Mouse (Mus musculus) erythroid progenitor cell, adult 5-6 weeks (primary cell): ENCODE data around the gene Sema4b. TPM values are rescaled to one million over a fixed set of nuclear protein-coding genes. Genes with fewer than 3 reads are reported as not detected.

ENCODE experiments used
- ATAC-seq: replicated peaks from 2 replicates; pipeline ENCODE4 v1.8.0; 2016; ENCODE audit warnings: moderate number of reproducible peaks, mild to moderate bottlenecking, moderate TSS enrichment, inconsistent platforms; ENCODE audit not compliant: poor library complexity, low FRiP score, severe bottlenecking
- total RNA-seq, 2 experiments: library from RNA; stranded (forward) in 1 of 2; stranded (reverse) in 1 of 2; fragments of 150-400 nt in 1 of 2; fragments of 186-747, 209-891 nt in 1 of 2; gene quantifications; 2 replicates each; pipeline versions ENCODE4 v1.2.3 to v1.2.4; 2015 to 2017; ENCODE audit warnings: low replicate concordance in 2 of 2

Sema4b gene
- total RNA-seq, 2 experiments from 2014 or later, result 105 to 106 TPM

DNA sequence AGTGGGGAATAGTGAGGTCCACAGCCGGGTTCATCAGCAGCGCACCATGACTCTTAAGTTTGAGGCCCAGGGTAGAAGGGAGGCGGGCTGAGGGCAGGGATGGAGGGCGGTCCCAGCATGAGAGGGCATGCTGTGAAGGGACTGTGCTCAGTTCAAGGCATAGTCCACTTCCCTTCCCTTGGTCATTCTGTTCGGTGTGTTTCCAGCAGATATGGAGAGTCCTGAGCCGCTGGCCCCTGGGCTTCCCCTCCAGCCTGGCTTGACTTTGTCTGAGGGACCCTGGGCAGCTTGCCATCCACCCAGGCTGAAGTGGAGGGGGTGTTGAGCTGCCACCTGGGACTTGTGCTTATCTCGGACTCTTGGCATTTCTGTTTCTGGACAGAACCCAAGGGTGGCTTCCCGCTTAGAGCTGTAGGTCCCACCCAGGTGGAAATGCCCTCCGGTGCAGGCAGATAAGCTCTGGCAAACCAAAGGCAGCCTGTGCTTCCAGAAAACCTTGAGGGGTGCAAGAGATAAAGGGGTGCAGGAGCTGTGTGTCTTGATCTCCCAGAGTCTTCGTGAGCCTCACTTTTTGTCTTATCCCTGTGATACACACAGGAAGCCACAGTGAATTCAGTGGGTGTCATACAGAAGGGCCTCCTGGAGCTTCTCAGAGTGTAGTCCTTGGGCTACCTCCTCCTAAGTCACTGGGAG is 22.2 kb downstream of the Sema4b start:
- peak; percentile 79 for ATAC-seq

DNA sequence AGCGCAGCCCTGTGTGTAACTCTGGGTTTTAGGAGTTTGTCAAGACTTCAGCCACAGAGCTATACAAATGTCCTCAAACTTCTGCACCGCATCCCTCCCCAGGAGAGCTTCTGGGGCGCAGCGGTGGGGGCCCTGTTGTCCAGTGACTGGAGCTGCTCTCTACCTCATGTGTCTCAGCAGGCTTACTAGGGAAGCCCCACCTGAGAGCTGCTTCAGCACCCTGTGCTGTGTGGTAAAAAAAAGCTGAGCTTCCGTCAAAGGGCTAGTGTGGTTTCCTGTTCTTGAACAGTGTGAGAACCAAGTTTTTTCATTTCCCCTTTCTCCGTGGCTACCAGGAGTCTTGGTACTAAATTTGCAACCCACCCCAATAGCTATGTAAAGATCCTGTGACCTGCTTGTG is 23.0 kb downstream of the Sema4b start:
- ATAC-seq, result no peak

DNA sequence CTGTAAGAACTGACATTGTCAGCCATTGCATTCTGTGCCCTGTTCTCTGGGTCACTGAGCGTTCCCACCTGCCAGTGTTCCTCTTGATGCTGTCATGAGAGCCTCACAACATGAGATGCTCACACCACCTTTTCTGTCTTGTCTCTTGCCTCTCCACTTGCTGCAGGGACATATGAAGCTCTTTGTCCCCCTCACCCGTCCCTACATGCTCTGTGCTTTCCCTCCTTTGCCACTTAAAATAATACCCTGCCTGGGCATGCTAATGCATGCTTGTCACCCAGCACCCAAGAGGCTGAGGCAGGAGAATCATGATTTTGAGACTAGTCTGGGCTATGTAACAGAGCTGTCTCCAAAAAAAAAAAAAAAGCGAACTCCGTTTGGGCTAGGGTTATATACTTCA is 24.3 kb downstream of the Sema4b start:
- ATAC-seq, result no peak

DNA sequence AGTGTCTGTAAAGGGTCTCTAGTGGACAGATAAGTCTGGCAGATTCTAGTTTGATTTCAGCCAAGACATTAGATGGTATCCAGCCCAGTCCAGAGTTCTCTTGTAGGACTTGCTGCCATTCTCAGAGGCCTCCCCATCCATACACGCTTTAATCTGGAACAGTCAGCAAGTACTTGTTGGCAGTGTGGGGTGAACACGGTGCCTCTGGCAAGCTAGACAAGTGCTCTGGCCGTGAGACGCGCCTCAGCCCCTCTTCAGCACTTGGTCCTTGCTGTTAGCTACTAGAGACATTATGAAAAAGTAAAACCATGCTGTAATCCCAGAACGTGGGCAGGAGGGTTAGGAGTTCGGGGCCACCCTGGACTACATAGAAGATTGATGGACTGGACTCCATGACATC is 27.0 kb downstream of the Sema4b start:
- no peak for ATAC-seq

DNA sequence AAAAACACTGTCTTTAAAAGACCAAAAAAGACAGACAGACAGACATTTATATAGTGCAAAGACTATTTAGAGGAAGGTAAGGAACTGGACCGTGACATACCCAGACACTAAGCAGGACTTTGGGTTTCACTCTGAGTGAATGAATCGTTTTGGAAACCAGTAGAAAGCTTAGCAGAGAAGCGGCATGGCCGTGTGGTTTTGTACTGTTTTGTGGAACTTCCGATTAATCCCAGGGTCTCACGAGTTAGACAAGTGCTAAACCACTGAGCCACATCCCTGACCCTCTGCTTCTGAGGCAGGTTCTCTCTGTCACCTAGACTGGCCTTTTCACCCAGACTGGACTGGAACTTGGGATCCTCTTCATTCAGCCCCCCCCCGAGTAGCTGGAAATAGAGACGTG is 27.8 kb downstream of the Sema4b start:
- ATAC-seq, result no peak

DNA sequence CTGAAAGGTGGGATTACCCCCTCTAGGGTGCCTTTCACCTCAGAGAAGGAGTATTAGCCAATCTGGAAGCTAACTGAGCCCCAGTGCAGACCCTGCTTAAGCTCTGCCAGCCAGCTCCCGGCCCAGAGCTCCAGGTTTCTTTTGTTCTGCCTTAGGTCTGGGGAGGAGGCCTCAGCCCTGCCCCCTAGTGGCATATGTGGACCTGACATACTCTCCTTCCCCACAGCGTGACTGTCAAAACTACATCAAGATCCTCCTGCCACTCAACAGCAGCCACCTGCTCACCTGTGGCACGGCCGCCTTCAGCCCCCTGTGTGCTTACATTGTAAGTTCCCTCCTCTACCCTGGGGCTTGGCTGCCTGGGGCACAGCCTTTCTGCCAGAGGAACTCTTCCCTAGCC is 28.8 kb downstream of the Sema4b start:
- ATAC-seq, result peak; percentile 82

DNA sequence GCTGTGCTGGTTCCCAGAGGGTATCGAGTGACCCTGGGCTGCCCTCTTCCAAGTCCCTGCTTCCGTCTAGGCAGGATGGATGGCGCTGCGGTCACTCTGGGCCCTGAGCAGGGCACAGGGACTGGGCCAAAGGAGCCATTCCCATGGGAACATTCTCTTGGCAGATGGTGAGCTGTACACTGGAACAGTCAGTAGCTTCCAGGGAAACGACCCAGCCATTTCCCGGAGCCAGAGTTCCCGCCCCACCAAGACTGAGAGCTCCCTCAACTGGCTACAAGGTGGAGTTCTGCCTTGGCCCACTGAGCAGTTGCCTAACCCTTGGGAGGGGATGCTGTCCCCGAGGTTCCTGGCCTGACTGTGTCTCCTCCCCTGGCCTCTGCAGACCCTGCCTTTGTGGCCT is 29.9 kb downstream of the Sema4b start:
- ATAC-seq, result no peak

DNA sequence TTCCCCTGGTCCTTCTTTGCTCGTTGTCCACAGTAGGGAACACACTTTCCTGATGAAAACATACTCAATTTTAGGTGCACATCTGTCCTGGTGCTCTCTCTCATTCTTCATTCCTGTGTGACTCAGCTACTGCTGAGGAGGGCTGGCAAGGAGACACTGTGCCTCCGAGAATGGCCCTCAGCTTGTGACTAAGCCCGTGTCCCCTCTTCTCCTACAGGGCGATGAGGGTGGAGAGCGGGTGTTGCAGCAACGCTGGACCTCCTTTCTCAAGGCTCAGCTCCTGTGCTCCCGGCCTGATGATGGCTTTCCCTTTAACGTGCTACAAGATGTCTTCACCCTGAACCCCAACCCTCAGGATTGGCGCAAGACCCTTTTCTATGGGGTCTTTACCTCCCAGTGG is 32.0 kb downstream of the Sema4b start:
- ATAC-seq, result no peak

DNA sequence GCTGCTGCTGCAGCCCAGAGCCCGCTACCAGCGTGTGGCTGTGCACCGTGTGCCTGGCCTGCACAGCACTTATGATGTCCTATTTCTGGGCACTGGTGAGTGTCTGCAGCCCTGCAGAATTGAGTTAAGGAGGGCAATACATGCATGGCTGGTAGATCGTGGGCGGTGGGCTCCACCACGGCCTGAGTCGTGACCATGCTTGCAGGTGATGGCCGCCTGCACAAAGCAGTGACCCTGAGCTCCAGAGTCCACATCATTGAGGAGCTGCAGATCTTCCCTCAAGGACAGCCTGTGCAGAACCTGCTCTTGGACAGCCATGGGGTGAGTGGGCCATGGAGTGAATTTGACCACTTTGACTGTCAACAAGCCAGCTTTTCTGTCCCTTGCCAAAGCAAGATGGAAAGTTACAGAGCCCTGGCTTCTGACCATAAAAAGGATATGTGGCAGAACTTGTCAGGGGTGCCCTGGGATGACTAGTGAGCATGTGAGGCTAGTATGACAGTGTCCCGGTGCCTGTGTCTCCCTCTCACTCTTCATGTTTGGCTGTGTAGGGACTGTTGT is 33.7 kb downstream of the Sema4b start:
- 0 out of 2 replicates have a peak, but pooled peaks have one; percentile 6 for ATAC-seq

DNA sequence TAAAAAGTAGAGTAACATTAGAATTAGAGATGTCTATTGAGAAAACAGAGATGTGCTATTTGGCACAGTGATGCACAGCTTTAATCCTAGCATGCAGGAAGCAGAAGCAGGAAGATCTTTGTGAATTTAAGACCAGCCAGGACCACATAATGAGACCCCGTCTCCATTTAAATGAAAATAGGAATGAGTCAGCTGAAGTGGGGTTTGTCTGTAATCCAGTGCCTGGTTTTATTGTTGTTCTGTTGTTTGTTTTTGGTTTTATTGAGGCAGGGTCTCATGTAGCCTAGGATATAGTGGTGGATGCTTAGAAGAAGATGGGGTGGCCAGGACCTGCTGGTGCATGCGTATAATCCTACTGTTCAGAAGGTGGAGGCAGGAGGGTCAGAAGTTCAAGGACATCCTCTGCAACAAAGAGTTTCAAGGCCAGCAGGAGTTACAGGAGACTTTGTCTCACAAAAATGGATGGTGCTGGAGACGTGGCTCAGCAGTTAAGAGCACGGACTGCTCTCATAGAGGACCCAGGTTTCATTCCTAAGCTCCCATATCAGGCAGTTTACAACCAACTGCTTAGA is 34.6 kb downstream of the Sema4b start:
- no peak for ATAC-seq

DNA sequence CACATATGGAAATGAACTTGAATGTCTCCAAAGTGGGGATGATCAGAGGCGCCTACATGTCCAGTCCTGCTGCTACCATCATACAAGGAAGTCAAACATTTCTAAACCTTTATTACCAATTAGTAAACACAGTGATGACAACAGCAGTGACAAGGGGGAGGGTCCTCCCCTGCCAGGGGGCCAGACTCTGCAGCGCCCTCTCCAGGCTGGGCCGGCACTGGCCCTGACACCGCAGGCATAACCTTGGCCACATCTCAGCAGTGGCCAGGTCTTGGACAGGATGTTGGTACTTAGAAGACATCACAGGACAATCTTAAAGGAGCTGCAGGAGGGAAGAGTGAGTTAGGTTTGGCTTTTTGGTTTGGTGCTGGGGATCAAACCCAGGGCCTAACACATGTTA is 40.4 kb downstream of the Sema4b start:
- no peak for ATAC-seq

DNA sequence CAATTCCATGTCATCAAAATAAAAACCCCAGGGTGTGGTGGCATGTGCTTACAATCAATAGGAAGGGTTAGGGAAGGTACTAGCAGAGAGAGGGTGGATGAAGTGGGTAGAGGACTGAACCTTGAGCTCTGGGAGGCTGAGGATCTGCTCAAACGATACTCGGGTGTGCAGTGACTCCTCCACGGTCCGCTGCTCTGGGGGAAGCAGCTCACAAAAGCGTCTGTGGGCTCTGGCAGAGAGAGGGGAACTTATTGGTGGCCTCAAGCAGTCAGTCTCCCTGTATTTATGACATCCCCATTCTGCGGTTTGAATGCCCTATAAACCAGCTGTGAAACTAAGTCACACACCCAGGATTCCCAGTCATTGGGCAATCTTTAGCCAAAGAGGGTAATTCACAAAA is 43.6 kb downstream of the Sema4b start:
- no peak for ATAC-seq

DNA sequence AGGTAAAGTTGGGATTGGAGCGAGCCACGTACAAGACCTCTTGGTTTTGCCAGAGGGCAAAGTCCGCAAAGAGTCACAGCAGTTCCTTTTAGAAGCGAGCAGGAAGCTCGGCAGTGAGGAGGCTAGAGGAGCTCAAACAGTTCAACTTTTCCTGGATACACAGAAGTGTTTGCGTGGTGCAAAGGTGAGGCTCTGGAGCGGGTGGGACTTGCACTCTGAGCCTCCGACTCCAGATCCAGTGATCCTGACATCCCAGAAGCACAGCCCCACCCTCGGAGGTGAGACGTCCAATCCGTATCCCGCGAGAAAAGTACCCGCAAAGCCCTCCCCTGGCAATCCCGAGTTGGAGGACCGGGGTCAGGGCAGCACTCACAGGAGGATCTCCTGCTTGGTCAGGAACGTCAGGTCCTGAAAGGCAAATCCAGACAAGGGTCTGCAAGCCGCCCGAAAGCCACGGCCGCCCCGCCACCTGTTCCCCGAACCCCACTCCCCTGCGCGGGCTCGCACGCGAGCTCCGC is 45.4 kb downstream of the Sema4b start:
- ATAC-seq, result peak; percentile 41

DNA sequence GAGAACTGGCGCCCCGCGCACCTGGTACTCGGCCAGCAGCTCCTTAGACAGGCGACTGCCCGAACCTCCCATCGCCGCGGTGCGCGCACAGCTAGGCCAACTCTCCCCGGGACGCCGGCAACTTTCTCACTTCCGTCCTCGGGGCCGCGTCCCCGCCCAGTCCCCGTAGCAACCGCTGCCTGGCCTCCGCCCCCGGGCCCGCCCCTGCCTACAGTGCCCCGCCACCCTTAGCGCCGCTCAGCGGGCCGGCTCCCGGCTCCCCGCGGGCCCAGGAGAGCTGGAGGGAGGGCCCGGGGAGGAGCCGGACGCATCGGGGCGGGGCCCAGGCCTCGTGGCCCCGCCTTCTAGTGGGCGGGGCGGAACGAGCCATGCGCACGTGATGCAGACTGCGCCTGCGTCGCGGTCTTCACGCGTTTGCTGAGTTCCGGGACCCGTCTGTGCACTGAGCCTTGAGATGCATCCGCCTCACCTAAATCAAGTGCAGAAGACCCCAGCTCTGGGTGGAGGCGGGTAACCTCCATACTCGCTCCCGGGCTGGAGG is 45.9 kb downstream of the Sema4b start, which contains the start of the genes Cib1 and Gdpgp1:
TSS of gene Cib1 (minus strand) at position 325 of the 541 bp plus-strand sequence.
TSS of gene Gdpgp1 (plus strand) at position 377 of the 541 bp plus-strand sequence.
- ATAC-seq, result peak; percentile 93

DNA sequence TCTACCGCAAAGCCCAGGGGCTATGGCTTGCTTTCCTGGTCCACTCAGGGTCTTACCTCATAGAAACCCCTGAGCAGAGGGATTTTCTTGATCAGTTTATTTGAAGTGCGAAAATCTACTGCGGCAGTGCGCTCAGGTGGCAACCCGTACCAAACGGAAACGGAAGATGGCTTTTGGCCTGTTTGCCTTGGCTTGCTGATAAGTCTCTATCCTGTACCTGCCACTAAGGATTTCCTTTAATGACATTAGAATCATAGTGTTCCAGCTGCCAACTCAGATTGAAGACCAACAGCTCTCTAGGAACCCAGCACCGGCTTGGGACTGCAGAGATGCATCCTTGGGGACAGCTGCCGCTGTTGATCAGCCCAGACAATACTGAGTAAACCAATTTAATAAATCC is 47.2 kb downstream of the Sema4b start:
- ATAC-seq, result no peak

DNA sequence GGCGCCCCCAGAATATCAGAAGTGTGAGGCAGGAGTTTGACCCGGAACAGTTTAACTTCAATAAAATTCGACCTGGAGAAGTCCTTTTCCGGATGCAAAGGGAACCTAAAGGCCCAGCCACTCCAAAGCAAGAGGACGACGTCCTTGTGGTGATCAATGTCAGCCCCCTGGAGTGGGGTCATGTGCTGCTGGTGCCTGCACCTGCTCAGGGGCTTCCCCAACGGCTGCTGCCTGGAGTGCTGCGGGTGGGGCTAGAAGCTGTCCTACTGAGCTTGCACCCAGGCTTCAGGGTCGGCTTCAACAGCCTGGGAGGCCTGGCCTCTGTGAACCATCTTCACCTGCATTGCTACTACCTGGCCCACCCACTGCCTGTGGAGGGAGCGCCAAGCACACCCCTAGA is 51.9 kb downstream of the Sema4b start:
- no peak for ATAC-seq

DNA sequence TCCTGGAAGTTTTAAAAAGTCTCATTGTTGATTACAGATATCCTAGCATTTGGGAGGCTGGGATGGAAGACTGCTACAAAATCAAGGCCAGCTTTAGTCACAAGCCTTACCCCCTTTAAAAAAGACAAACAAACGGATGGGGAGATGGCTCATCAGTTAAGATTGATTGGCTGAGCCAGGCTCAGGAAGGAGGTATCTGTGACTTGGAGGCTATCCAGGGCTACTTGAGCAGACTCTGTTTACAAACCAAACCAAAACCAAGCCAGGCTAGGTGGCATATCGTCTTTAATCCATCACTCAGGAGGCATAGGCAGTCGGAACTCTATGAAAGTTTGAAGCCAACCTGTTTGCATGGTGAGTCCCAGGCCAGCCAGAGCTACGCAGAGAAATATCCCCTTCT is 55.0 kb downstream of the Sema4b start:
- no peak for ATAC-seq

DNA sequence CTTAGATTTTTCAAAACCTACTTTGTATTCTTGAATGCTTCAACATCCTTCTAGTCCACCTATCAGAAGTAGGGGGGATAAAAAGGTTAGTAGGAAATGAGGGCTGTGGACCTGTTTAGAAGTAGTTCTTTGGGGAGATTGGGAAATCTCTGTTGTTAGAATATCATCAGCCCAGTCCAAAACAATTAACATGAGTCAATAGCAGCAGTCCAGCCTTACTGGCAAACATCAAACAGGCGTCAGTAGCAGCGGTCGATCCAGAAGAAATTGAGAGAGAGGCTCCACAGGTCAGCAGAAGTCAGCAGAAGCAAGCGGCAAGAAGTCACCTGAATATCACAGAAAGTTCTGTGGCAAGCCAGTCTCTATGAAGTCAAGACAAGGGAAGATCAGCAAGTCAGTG is 58.2 kb downstream of the Sema4b start:
- no peak for ATAC-seq

DNA sequence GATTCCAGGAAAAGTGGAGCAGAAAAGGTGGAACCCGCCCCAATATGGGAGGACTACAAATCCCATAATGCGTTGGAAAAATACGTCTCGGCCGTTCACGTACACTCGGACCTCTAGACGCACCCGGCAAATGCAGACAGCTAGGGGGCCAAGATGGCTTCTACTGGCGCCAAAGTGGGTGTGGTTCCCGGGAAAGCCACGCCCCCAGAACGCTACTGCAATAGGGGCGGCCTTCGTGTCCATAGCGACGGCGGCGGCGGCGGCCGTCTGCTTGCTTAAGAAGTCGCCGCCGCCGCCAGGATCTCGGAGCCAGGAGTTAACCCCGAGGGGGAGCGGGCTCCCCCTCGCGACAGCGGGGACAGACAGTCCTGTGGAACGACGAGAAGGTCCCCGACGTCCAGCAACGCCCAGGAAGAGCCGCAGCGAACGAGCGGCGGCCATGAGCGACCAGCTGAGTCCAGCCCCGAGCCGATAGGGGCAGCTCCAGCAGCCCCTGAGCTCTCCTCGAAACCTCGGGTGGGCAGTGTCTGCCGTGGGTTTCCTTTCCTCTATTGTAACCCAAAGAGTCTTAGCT is 59.6 kb downstream of the Sema4b start, which contains the start of gene Ttll13:
TSS of gene Ttll13 (plus strand) at position 229 of the 574 bp plus-strand sequence.
- ATAC-seq, result peak; percentile 96

DNA sequence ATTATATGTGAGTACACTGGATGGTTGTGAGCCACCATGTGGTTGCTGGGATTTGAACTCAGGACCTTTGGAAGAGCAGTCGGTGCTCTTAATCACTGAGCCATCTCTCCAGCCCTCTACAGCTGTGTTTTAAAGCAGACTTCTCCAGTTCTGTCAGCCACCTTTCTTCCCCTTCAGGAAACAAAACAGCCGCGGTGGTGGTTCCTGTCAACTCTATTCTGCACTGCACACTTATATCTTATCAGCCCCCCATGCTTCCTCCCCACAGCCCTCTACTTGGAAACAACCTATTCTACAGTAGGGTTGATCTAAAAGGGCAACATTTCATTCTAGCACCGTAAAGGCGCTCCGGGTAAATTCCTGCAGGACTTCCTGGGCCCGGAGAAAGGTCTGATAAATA is 60.2 kb downstream of the Sema4b start:
- ATAC-seq, result no peak
